Comparison of ENCODE assay signal across 8 mouse cellular contexts in genomic region chr16:17069511-17070443, GRCm38 (mm10). TPM values are rescaled to one million over a fixed set of nuclear protein-coding genes. Genes with fewer than 3 reads are reported as not detected.
DNase-seq lines count a peak whose midpoint lies in the region; ATAC-seq and TF ChIP-seq lines count a peak whose summit lies in the region.

Gene Ypel1, plus strand, starts transcription at chr16:17069696.

- intact Hi-C loops in left cerebral cortex, adult 2 months (cut with DNase I): loop anchor here (2.0 to 5.0 kb wide), 3 partner anchors 83 to 208 kb away; partner anchors contain the start of gene Tmem191c

- peak within 1 kb of the TSS; percentile 93 for H3K9ac ChIP-seq in hindbrain, embryonic 16.5 days (ENCODE audit: low read depth, low read length)

- H3K36me3 ChIP-seq in hindbrain, embryonic 16.5 days (ENCODE audit: control insufficient read depth, insufficient read depth, low read length): peaks cover 4% of the 10 kb centered on the region

- peak within 1 kb of the TSS; percentile 91 for H3K27ac ChIP-seq in hindbrain, embryonic 16.5 days (ENCODE audit: low read depth, low read length)
- peak within 1 kb of the TSS; percentile 84 for H3K27ac ChIP-seq in left cerebral cortex, adult 2 months

- peak; percentile 39 for TF ChIP-seq CTCF in left cerebral cortex, adult 2 months (IDR thresholded peaks at IDR 0.05)

- DNase-seq in T-cell, adult 2 months (ENCODE audit: low spot score): peak; percentile 55
- DNase-seq in cerebellum, postnatal 25 days: peak; percentile 91 to 95
- DNase-seq in gastrocnemius, adult 18-20 months (ENCODE audit: low spot score): peak; percentile 82
- DNase-seq in left cerebral cortex, adult 2 months (ENCODE audit: extremely low spot score in 1 of 2, low spot score in 2 of 2): peak; percentile 88 to 90
- peak; percentile 87 for DNase-seq in right cerebral cortex, adult 2 months (ENCODE audit: low spot score in 2 of 2)
- DNase-seq in urinary bladder, postnatal 10 days (ENCODE audit: low spot score): peak; percentile 71

- peak within 1 kb of the TSS; percentile 92 for H3K4me2 ChIP-seq in hindbrain, embryonic 16.5 days (ENCODE audit: low read length)

- H3K4me1 ChIP-seq in hindbrain, embryonic 16.5 days (ENCODE audit: control insufficient read depth, insufficient read depth, low read depth, low read length): peaks cover 9% of the 10 kb centered on the region; the same call in 1 of the 2 replicates

- no peaks in the 10 kb centered on the region for H3K27me3 ChIP-seq in hindbrain, embryonic 16.5 days (replicated peaks; ENCODE audit: control insufficient read depth, insufficient read depth, low read length)

- WGBS in hindbrain, embryonic 16.5 days: under 1% methylated on average over 73 of the region's 76 CpGs

- peak within 1 kb of the TSS; percentile 95 for H3K4me3 ChIP-seq in hindbrain, embryonic 16.5 days (ENCODE audit: low read length)
- peak within 1 kb of the TSS; percentile 71 for H3K4me3 ChIP-seq in left cerebral cortex, adult 2 months

- ATAC-seq in hindbrain, embryonic 16.5 days: peak; percentile 97
- peak; percentile 97 for ATAC-seq in megakaryocyte, adult 5-6 weeks (ENCODE audit: poor library complexity, severe bottlenecking)

- H3K9me3 ChIP-seq in hindbrain, embryonic 16.5 days (ENCODE audit: control insufficient read depth, low read length): no peaks in the 10 kb centered on the region

RNA-seq across cellular contexts. Expression of gene Ypel1, which starts in this region (rescaled TPM):
- 1 to 10 TPM in 1 of 2 experiments, under 1 TPM in 1; 0.36 to 1.1 TPM for total RNA-seq in gastrocnemius, adult 18-20 months (2021)
- polyA plus RNA-seq in hindbrain, embryonic 16.5 days (2015; fragmentation: Nextera tagmentation; extraction: Ambion mirVana): 104 and 114 TPM in 2 replicates
- 10 to 100 TPM; 36.4 to 40.6 TPM for total RNA-seq in left cerebral cortex, adult 2 months (2021)
- total RNA-seq in megakaryocyte, adult 5-6 weeks (2015): 0.33 and 1.0 TPM in 2 replicates
- total RNA-seq in megakaryocyte, adult 5-6 weeks (2017): 0.15 TPM in 1 of 2 replicates, not detected in the other

Comparison
In these comparisons a context has a peak if more than half of its experiments do, and no peak if none do; other contexts are left out.
1. Peak in every context shown above with its lines: DNase-seq, ATAC-seq, H3K4me3 ChIP-seq and H3K27ac ChIP-seq.
2. RNA of gene Ypel1 (total RNA-seq): 36.4 to 40.6 TPM in left cerebral cortex, adult 2 months; 0.36 to 1.1 TPM in gastrocnemius, adult 18-20 months and 0.15 to 1.0 TPM in megakaryocyte, adult 5-6 weeks; every median in the first group is over 10 times any median in the second.